ENCODE assay signal across 8 mouse cellular contexts in genomic region chr17:70849399-70850232, GRCm38 (mm10). TPM values are rescaled to one million over a fixed set of nuclear protein-coding genes. Genes with fewer than 3 reads are reported as not detected.
DNase-seq lines count a peak whose midpoint lies in the region; ATAC-seq lines count a peak whose summit lies in the region.

No protein-coding gene starts in this region.

- no peak for ATAC-seq in heart, embryonic 15.5 days (replicated peaks; ENCODE audit: insufficient number of reproducible peaks, insufficient read depth, low FRiP score, low read depth)
- peak; percentile 23 for ATAC-seq in lung, embryonic 16.5 days (ENCODE audit: low read depth)
- peak; percentile 7; the same call in 1 of the 2 replicates for ATAC-seq in neutrophil, adult 5-6 weeks (ENCODE audit: extremely low read depth, insufficient number of reproducible peaks, low FRiP score, poor library complexity, severe bottlenecking)

- H3K4me2 ChIP-seq in heart, embryonic 15.5 days = peak overlapping the region; percentile 98
- H3K4me2 ChIP-seq in lung, embryonic 16.5 days (ENCODE audit: low read depth, low read length) = peak overlapping the region; percentile 90

- peaks cover 66% of the 10 kb centered on the region for H3K27me3 ChIP-seq in erythroblast, embryonic 14.5 days (ENCODE audit: control insufficient read depth)
- H3K27me3 ChIP-seq in heart, embryonic 15.5 days = no peaks in the 10 kb centered on the region
- H3K27me3 ChIP-seq in lung, embryonic 16.5 days (ENCODE audit: control insufficient read depth, insufficient read depth, low read depth, low read length) = no peaks in the 10 kb centered on the region

- peak overlapping the region; percentile 96 for H3K27ac ChIP-seq in heart, embryonic 15.5 days
- peak overlapping the region; percentile 97 for H3K27ac ChIP-seq in lung, embryonic 16.5 days (ENCODE audit: low read length)

- no peaks in the 10 kb centered on the region; the same call in 1 of the 2 replicates for H3K36me3 ChIP-seq in erythroblast, embryonic 14.5 days (ENCODE audit: control insufficient read depth)
- H3K36me3 ChIP-seq in heart, embryonic 15.5 days = no peaks in the 10 kb centered on the region
- H3K36me3 ChIP-seq in lung, embryonic 16.5 days (ENCODE audit: control insufficient read depth, insufficient read depth, low read length) = peaks cover under 1% of the 10 kb centered on the region

- H3K9me3 ChIP-seq in erythroblast, embryonic 14.5 days (ENCODE audit: control insufficient read depth, low read length) = no peaks in the 10 kb centered on the region
- no peaks in the 10 kb centered on the region for H3K9me3 ChIP-seq in heart, embryonic 15.5 days (replicated peaks)
- H3K9me3 ChIP-seq in lung, embryonic 16.5 days (ENCODE audit: control insufficient read depth, low read length) = no peaks in the 10 kb centered on the region

- peak; percentile 85 to 87 for DNase-seq in B cell, adult 2 months
- peak; percentile 95 for DNase-seq in adipocyte (ENCODE audit: low spot score)
- DNase-seq in kidney, postnatal 10 days = peak; percentile 98
- peak; percentile 88 to 89 for DNase-seq in thymus, postnatal 36 days

- H3K9ac ChIP-seq in heart, embryonic 15.5 days = peak overlapping the region; percentile 85
- peak overlapping the region; percentile 82 for H3K9ac ChIP-seq in lung, embryonic 16.5 days (ENCODE audit: low read length)

- H3K4me1 ChIP-seq in erythroblast, embryonic 14.5 days (ENCODE audit: control insufficient read depth) = peaks cover 48% of the 10 kb centered on the region
- H3K4me1 ChIP-seq in heart, embryonic 15.5 days (replicated peaks) = peaks cover 16% of the 10 kb centered on the region
- H3K4me1 ChIP-seq in lung, embryonic 16.5 days (replicated peaks; ENCODE audit: control insufficient read depth, insufficient read depth, low read length) = peaks cover 29% of the 10 kb centered on the region

- peak overlapping the region; percentile 71 for H3K4me3 ChIP-seq in erythroblast, embryonic 14.5 days (replicated peaks)
- H3K4me3 ChIP-seq in heart, embryonic 15.5 days = peak overlapping the region; percentile 83
- H3K4me3 ChIP-seq in lung, embryonic 16.5 days (ENCODE audit: low read length) = peak overlapping the region; percentile 66

- under 1% methylated on average over 33 of the region's 33 CpGs for WGBS in heart, embryonic 15.5 days
- WGBS in lung, embryonic 16.5 days = under 1% methylated on average over 33 of the region's 33 CpGs

RNA-seq across cellular contexts. Expression of gene Tgif1, which starts 3.7 kb away (rescaled TPM):
- 0.03 and 0.04 TPM in 2 replicates for polyA plus RNA-seq in erythroblast, embryonic 14.5 days (2012)
- 19.6 and 28.1 TPM in 2 replicates for polyA plus RNA-seq in heart, embryonic 15.5 days (2015; fragmentation: Nextera tagmentation; extraction: Ambion mirVana)
- 63.1 and 69.4 TPM in 2 replicates for polyA plus RNA-seq in lung, embryonic 16.5 days (2015; fragmentation: Nextera tagmentation; extraction: Ambion mirVana)
- 78.6 and 81.5 TPM in 2 replicates for total RNA-seq in neutrophil, adult 5-6 weeks (2017)

Comparison
In these comparisons a context has a peak if more than half of its experiments do, and no peak if none do; other contexts are left out.
1. RNA of gene Tgif1, which starts 3.7 kb away (polyA plus RNA-seq): 63.1 to 69.4 TPM in lung, embryonic 16.5 days and 19.6 to 28.1 TPM in heart, embryonic 15.5 days; 0.03 to 0.04 TPM in erythroblast, embryonic 14.5 days; every median in the first group is over 10 times any median in the second.
2. Peak in every context shown above with its lines, with median percentiles within 50 percentile points of each other: DNase-seq and H3K4me3 ChIP-seq.